ENCODE assay signal across 19 mouse cellular contexts in the genomic region with DNA sequence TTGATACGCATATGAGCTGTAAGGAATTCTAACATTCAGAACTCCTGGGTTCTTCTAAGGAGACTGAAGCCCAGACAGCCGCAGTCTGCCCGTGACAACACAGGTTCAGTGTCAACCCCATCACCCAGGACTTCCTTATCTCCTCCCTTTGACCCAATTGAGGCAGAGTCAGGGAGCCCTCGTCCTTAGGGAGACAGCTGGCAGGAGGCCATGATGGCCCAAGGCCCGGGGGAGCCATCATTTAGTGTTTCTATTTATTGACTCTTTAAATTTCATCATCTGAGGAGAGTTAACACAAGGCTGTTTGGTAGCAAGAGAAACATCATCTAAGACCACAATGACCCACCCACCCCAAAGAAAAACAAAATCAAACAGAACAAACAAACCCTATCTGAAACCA. TPM values are rescaled to one million over a fixed set of nuclear protein-coding genes. Genes with fewer than 3 reads are reported as not detected.
A peak's percentile ranks its signal among the peaks of the same experiment; 100 is the strongest.
DNase-seq lines count a peak whose midpoint lies in the region.
"Had no signal": no experiment of that assay in that cellular context is flagged by ENCODE, and none has a peak within 500 bp of the region (broad histone marks: within the 10 kb centered on the region; RNA-seq: fewer than 3 reads in every experiment).

No protein-coding gene starts in this region.

- H3K36me3 ChIP-seq in heart, embryonic 10.5 days = peaks cover 56% of the 10 kb centered on the region

- no peak overlapping the region for H3K27ac ChIP-seq in heart, embryonic 10.5 days
- H3K27ac ChIP-seq: heart, embryonic 13.5 days; hindbrain, embryonic 13.5 days; intestine, embryonic 15.5 days; neural tube, embryonic 13.5 days had no signal

- peak; percentile 96 for DNase-seq in heart, adult 11 months
- DNase-seq in heart, embryonic 10.5 days (ENCODE audit: low spot score) = no peak
- peak; percentile 46 to 65 for DNase-seq in lung, postnatal 4 days
- no peak for DNase-seq in lung, postnatal 14 days
- DNase-seq in heart, postnatal 14 days = peak; percentile 58 to 66
- DNase-seq in kidney, postnatal 4 days = peak; percentile 46 to 57
- no peak for DNase-seq in liver
- no peak for DNase-seq in gastrocnemius, postnatal 14 days
- DNase-seq: cerebellum, adult 9-11 months; embryo, embryonic 11 days; layer of hippocampus, adult 9-11 months; liver, postnatal 0 days; spleen, adult 18-20 months; thymus, postnatal 14 days had no signal

- H3K4me1 ChIP-seq in heart, embryonic 10.5 days = peaks cover 25% of the 10 kb centered on the region
- H3K4me1 ChIP-seq: hindbrain, embryonic 13.5 days; intestine, embryonic 15.5 days; neural tube, embryonic 13.5 days had no signal

- no peaks in the 10 kb centered on the region for H3K27me3 ChIP-seq in heart, embryonic 10.5 days (ENCODE audit: insufficient read depth, poor library complexity, severe bottlenecking)
- H3K27me3 ChIP-seq: heart, embryonic 13.5 days; hindbrain, embryonic 13.5 days; intestine, embryonic 15.5 days; neural tube, embryonic 13.5 days had no signal

- intact Hi-C loops in heart, postnatal 14 days (cut with DNase I) = no loop called here
- intact Hi-C loops in gastrocnemius, postnatal 14 days (cut with DNase I; ENCODE audit: low total_unique reads) = no loop called here

- H3K4me3 ChIP-seq in heart, embryonic 10.5 days = no peak overlapping the region
- H3K4me3 ChIP-seq: heart, embryonic 13.5 days; hindbrain, embryonic 13.5 days; intestine, embryonic 15.5 days; megakaryocyte, embryonic 14.5 days; neural tube, embryonic 13.5 days had no signal

- H3K9me3 ChIP-seq in heart, embryonic 10.5 days = no peaks in the 10 kb centered on the region
- H3K9me3 ChIP-seq: heart, embryonic 13.5 days; hindbrain, embryonic 13.5 days; intestine, embryonic 15.5 days; megakaryocyte, embryonic 14.5 days; neural tube, embryonic 13.5 days had no signal

- WGBS in heart, embryonic 10.5 days = 79% methylated on average over 5 of the region's 5 CpGs

RNA-seq across cellular contexts. Expression of a gene that starts 8.6 kb away (rescaled TPM):
- 4.4 and 5.3 TPM in 2 replicates for polyA plus RNA-seq in heart, embryonic 10.5 days (2016; fragmentation: Nextera tagmentation; extraction: Ambion mirVana)
- total RNA-seq in heart, postnatal 14 days (2021) = 1 to 10 TPM; 2.4 to 3.3 TPM
- total RNA-seq in gastrocnemius, postnatal 14 days (2021) = 10 to 100 TPM in 1 of 2 experiments, 1 to 10 TPM in 1; 5.4 to 16.3 TPM

Comparison
In these comparisons a context has a peak if more than half of its experiments do, and no peak if none do; other contexts are left out.
1. DNase-seq: peak in heart, adult 11 months (single experiment), lung, postnatal 4 days (2 of 2), heart, postnatal 14 days (2 of 2) and kidney, postnatal 4 days (2 of 2); none in heart, embryonic 10.5 days (single experiment), lung, postnatal 14 days (single experiment), liver (single experiment) and gastrocnemius, postnatal 14 days (single experiment).